Mouse (Mus musculus): Measurements from ENCODE around the gene Ppard. TPM values are rescaled to one million over a fixed set of nuclear protein-coding genes. Genes with fewer than 3 reads are reported as not detected.

Ppard gene
- polyA plus RNA-seq, 1 experiment from 2014 or later: 1.9 TPM

GRCm38 (mm10) chr17:28349901-28350465 lies 117.5 kb downstream of the Ppard start:
- Histone ChIP-seq H3K36me3 (replicated peaks; ENCODE audit: control insufficient read depth, insufficient read depth, low read depth, low read length) (no peaks in the 10 kb centered on the region), H3K9me3 (replicated peaks; ENCODE audit: control insufficient read depth, low read length) (no peaks in the 10 kb centered on the region), H3K4me2 (ENCODE audit: low read depth, low read length) (peak overlapping the region; percentile 82), H3K27ac (replicated peaks; ENCODE audit: low read depth, low read length) (peak overlapping the region; percentile 96), H3K9ac (replicated peaks; ENCODE audit: low read length) (peak overlapping the region; percentile 95), H3K4me3 (ENCODE audit: low read depth, low read length) (peak overlapping the region; percentile 90), H3K4me1 (ENCODE audit: control insufficient read depth, insufficient read depth, low read length) (peaks cover 20% of the 10 kb centered on the region), H3K27me3 (ENCODE audit: control insufficient read depth, insufficient read depth, low read length) (no peaks in the 10 kb centered on the region; the same call in 1 of the 2 replicates)
- DNase-seq (ENCODE audit: low spot score): no peak
- peak; percentile 23 for ATAC-seq (replicated peaks; ENCODE audit: insufficient number of reproducible peaks, low FRiP score, low TSS enrichment, low read depth)
- WGBS: under 1% methylated on average over 54 of the region's 54 CpGs

GRCm38 (mm10) chr17:28350466-28351352 lies 118.2 kb downstream of the Ppard start, which contains the start of gene Tead3:
TSS of gene Tead3 (minus strand) at chr17:28350817.
- H3K9me3 ChIP-seq (replicated peaks; ENCODE audit: control insufficient read depth, low read length): no peaks in the 10 kb centered on the region
- H3K27me3 ChIP-seq (ENCODE audit: control insufficient read depth, insufficient read depth, low read length): no peaks in the 10 kb centered on the region; the same call in 1 of the 2 replicates
- peak within 1 kb of the TSS; percentile 90 for H3K4me3 ChIP-seq (ENCODE audit: low read depth, low read length)
- 1% methylated on average over 45 of the region's 73 CpGs for WGBS
- peaks cover 14% of the 10 kb centered on the region for H3K4me1 ChIP-seq (ENCODE audit: control insufficient read depth, insufficient read depth, low read length)
- ATAC-seq (replicated peaks; ENCODE audit: insufficient number of reproducible peaks, low FRiP score, low TSS enrichment, low read depth) (peak; percentile 83), DNase-seq (ENCODE audit: low spot score) (peak; percentile 89)
- H3K27ac ChIP-seq (replicated peaks; ENCODE audit: low read depth, low read length): peak within 1 kb of the TSS; percentile 96
- H3K36me3 ChIP-seq (replicated peaks; ENCODE audit: control insufficient read depth, insufficient read depth, low read depth, low read length): no peaks in the 10 kb centered on the region
- H3K9ac ChIP-seq (replicated peaks; ENCODE audit: low read length): peak within 1 kb of the TSS; percentile 95
- peak within 1 kb of the TSS; percentile 82 for H3K4me2 ChIP-seq (ENCODE audit: low read depth, low read length)

Other genes starting within 250 kb of the Ppard start
- gene Tcp11, start 152.1 kb upstream of the Ppard start, polyA plus RNA-seq (2014; fragmentation: Nextera tagmentation; extraction: Ambion mirVana): 1.1 and 1.3 TPM in 2 replicates
- gene Scube3, start 90.6 kb upstream of the Ppard start, polyA plus RNA-seq (2014; fragmentation: Nextera tagmentation; extraction: Ambion mirVana): 8.6 and 10.3 TPM in 2 replicates
- gene Zfp523, start 55.6 kb upstream of the Ppard start, polyA plus RNA-seq (2014; fragmentation: Nextera tagmentation; extraction: Ambion mirVana): 26.8 and 28.3 TPM in 2 replicates
- 2.6 and 3.0 TPM in 2 replicates for gene Def6, start 24.9 kb upstream of the Ppard start, polyA plus RNA-seq (2014; fragmentation: Nextera tagmentation; extraction: Ambion mirVana)
- 18.8 and 21.2 TPM in 2 replicates for gene Fance, start 80.8 kb downstream of the Ppard start, polyA plus RNA-seq (2014; fragmentation: Nextera tagmentation; extraction: Ambion mirVana)
- 562 and 613 TPM in 2 replicates for gene Rpl10a, start 95.8 kb downstream of the Ppard start, polyA plus RNA-seq (2014; fragmentation: Nextera tagmentation; extraction: Ambion mirVana)
- gene Tead3, start 118.1 kb downstream of the Ppard start, polyA plus RNA-seq (2014; fragmentation: Nextera tagmentation; extraction: Ambion mirVana): 8.6 and 9.0 TPM in 2 replicates
- gene Tulp1, start 132.5 kb downstream of the Ppard start, polyA plus RNA-seq (2014; fragmentation: Nextera tagmentation; extraction: Ambion mirVana): 3.4 and 3.6 TPM in 2 replicates

Measured in embryonic facial prominence, embryonic 11.5 days (tissue).